Mouse (Mus musculus) adrenal gland, postnatal 10 days (tissue): ENCODE data around the gene Fkbp2. TPM values are rescaled to one million over a fixed set of nuclear protein-coding genes. Genes with fewer than 3 reads are reported as not detected.

Source experiments
- DNase-seq: peaks from one replicate; pipeline ENCODE4 v3.0.0; 2021; ENCODE audit warnings: mixed read lengths
- total RNA-seq, 2 experiments: library from RNA; stranded (reverse); gene quantifications; 2 replicates each; pipeline ENCODE4 v1.2.3; 2021

Gene Fkbp2
- total RNA-seq, 2 experiments from 2014 or later: 70.7 to 71.4 TPM

GRCm38 (mm10) chr19:6941372-6942248 is 38.7 kb downstream of the Fkbp2 start, which contains the start of gene Bad:
Gene Bad (plus strand): TSS chr19:6941861.
- peak; percentile 99 for DNase-seq

GRCm38 (mm10) chr19:6940396-6941351 is 39.6 kb downstream of the Fkbp2 start:
- peak; percentile 43 for DNase-seq

DNA sequence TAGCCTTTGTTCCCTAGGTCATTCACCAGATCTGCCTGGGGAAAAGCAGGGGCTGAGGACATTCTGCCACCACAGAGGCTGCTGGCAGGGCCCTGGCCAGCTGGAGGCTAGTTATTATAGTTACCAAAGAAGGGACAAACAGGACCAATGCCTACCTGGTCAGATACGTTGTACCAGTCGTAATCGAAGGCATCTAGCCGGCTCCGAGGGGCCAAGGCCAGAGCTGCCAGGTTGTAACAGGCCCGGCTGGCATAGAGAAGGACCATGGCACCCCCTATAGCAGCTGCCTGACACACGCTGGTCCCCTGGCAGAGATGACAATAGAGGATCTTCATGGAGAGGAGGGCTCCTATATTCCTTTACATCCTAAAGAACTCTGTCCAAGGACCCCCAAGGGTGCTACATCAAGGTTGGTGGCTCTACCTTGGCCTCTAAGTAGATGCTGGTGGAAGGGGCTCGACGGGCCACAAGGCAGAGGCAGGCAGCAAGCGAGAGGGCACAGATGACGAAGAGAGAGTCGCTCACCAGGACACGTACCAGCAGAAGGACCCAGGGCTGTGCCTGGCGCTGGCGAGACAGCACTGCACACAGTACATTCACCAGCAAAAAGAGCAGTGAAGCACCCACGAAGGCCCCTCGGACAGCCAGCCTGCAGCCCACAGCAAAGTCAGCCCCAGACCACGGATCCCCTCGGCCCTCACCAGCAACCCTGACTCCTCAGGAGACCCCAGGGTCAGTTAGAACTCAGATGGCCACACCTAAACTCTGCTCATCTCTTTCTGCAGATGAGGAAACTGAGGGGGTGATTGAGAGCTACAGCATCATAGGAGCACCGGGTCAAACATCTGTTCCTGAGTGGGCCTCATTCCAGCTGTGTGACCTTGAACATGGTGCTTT is 40.9 kb downstream of the Fkbp2 start:
- DNase-seq: no peak

GRCm38 (mm10) chr19:6937541-6938465 is 42.5 kb downstream of the Fkbp2 start:
- DNase-seq: no peak

- no peak for DNase-seq
Observed at GRCm38 (mm10) chr19:6936299-6936698, 44.0 kb downstream of the Fkbp2 start.

GRCm38 (mm10) chr19:6934195-6934977 is 45.9 kb downstream of the Fkbp2 start, which contains the start of gene Kcnk4:
Gene Kcnk4 (minus strand): TSS chr19:6934515.
- DNase-seq: no peak

DNA sequence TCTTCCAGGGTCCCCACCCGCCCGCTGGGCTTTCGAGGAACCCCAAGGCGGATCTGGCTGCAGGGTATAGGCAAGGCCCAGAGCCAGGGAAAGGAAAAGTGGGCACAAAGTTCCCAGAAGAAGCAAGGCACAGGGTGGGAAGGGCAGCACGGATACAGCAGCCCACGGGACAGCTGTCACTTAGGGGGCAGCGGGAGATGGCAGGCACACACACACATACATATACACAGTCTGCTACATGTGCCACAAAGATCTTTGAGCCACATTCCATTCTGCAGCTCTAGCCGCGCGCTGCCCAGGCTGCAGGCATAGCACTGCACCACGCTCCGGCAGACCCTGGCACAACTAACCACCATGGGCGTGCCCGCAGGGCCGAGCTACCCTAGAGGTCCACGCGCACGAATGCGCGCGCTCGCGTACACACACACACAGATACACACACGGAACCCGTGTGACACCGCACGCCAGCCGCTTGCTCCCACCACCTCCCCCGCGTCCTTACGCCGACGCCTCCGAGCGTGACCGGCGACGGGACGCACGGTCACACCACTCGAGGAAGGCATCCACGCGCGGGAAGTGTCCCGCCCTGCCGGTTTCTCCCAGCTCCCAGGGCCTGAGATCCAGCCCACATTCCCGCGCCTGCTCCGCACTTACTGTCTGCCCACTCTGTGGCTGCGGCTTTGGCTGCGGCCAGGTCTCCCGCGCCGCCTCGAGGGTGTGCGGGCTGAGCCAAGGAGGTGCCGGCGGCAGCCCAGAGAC is 46.7 kb downstream of the Fkbp2 start:
- DNase-seq: no peak

- DNase-seq: no peak
Observed at GRCm38 (mm10) chr19:6933102-6933435, 47.2 kb downstream of the Fkbp2 start.

GRCm38 (mm10) chr19:6932018-6932417 is 48.3 kb downstream of the Fkbp2 start:
- no peak for DNase-seq

GRCm38 (mm10) chr19:6931002-6931401 is 49.3 kb downstream of the Fkbp2 start:
- no peak for DNase-seq

GRCm38 (mm10) chr19:6928080-6928479 is 52.2 kb downstream of the Fkbp2 start:
- DNase-seq: no peak

Other genes with a start within 250 kb of the Fkbp2 start
- 10 to 100 TPM; 21.5 to 27.5 TPM for gene Rps6ka4, start 139.9 kb downstream of the Fkbp2 start, total RNA-seq
- 1 to 10 TPM; 4.1 TPM for gene Ccdc88b, start 122.3 kb downstream of the Fkbp2 start, total RNA-seq
- 10 to 100 TPM; 53.9 to 70.4 TPM for gene Trmt112, start 70.8 kb downstream of the Fkbp2 start, total RNA-seq
- 100 to 1,000 TPM; 417 to 451 TPM for gene Prdx5, start 70.4 kb downstream of the Fkbp2 start, total RNA-seq
- gene Esrra, start 58.7 kb downstream of the Fkbp2 start, total RNA-seq: 10 to 100 TPM; 71.0 to 97.4 TPM
- 1 to 10 TPM; 1.2 to 1.7 TPM for gene Catsperz, start 55.1 kb downstream of the Fkbp2 start, total RNA-seq
- gene Kcnk4, start 46.0 kb downstream of the Fkbp2 start, total RNA-seq: under 1 TPM; 0.30 to 0.73 TPM
- gene Bad, start 38.6 kb downstream of the Fkbp2 start, total RNA-seq: 10 to 100 TPM; 42.0 to 51.8 TPM
- 10 to 100 TPM; 33.8 to 42.3 TPM for gene Gpr137, start 38.0 kb downstream of the Fkbp2 start, total RNA-seq
- 100 to 1,000 TPM; 289 to 333 TPM for gene Ppp1r14b, start 5.5 kb downstream of the Fkbp2 start, total RNA-seq
- gene Plcb3, start 4.0 kb downstream of the Fkbp2 start, total RNA-seq: 10 to 100 TPM; 45.7 to 63.5 TPM
- gene Vegfb, start 7.2 kb upstream of the Fkbp2 start, total RNA-seq: 100 to 1,000 TPM; 110 to 139 TPM
- 10 to 100 TPM; 46.0 to 58.5 TPM for gene Dnajc4, start 12.1 kb upstream of the Fkbp2 start, total RNA-seq
- 10 to 100 TPM; 29.4 to 34.1 TPM for gene Nudt22, start 15.6 kb upstream of the Fkbp2 start, total RNA-seq
- 10 to 100 TPM; 13.3 to 21.3 TPM for gene Trpt1, start 15.6 kb upstream of the Fkbp2 start, total RNA-seq
- 10 to 100 TPM in 1 of 2 experiments, 1 to 10 TPM in 1; 9.8 to 10.1 TPM for gene Fermt3, start 39.0 kb upstream of the Fkbp2 start, total RNA-seq
- 100 to 1,000 TPM; 101 to 107 TPM for gene Stip1, start 59.5 kb upstream of the Fkbp2 start, total RNA-seq
- 100 to 1,000 TPM; 134 to 155 TPM for gene Macrod1, start 76.3 kb upstream of the Fkbp2 start, total RNA-seq
- gene Flrt1, start 125.2 kb upstream of the Fkbp2 start, total RNA-seq: 1 to 10 TPM; 1.1 to 2.0 TPM
- gene Otub1, start 225.8 kb upstream of the Fkbp2 start, total RNA-seq: 100 to 1,000 TPM; 104 to 105 TPM
- 1,000 to 10,000 TPM; 1,477 to 1,649 TPM for gene Cox8a, start 237.1 kb upstream of the Fkbp2 start, total RNA-seq